Mouse (Mus musculus): ENCODE data around the gene Mef2b.

DNA sequence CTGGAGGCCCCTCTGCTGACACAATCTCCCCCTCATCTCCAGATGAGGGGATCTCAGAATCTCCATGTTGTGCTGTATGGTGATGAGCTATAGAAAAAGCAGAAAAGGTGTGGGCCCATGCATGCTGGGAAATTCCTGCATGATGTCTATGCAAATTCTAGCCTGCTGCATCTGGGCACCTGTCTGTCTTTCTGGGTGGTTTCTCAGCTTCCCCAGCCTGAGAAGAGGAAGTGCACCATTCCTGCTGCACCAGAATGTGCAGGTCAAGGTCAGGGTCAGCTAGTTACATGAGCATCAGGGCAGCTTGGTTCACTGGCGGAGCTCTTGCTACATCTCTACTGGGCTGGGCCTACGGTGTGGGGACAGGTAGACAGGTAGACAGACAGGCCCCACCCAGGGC, 29.1 kb upstream of the Mef2b start:
- no peak for TF ChIP-seq CTCF (IDR thresholded peaks at IDR 0.05; ENCODE audit: low read depth)
- TF ChIP-seq EP300 (IDR thresholded peaks at IDR 0.05; ENCODE audit: low read depth), result no peak

Data from liver, embryonic 14.5 days (tissue).